Mouse (Mus musculus): ENCODE measurements at regions not wholly inside any gene's neighbourhood (a gene's known extent, or its start where the extent isn't known, plus 50 kb on each side); places are given as distances from the start of the nearest gene placed in this dataset.

DNA sequence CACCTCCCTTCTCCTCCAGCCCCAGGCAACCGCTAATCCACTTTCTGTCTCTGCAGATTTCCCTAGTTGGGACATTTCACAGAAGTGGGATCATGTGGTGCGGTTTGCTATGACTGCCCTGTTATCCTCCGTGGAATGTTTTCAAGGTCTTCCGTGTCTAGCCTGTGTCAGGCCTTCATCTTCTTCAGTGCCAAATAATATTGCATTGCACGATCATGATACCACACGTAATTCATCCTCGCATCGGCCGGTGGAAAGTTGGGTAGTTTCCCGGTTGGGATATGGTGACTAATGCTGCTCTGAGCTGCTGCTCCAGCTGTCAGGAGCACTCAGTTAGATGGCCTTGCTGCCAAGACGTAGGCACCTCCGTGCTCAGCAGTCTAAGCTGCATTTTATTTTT, 55.3 kb upstream of the Otos start:
- no peak for TF ChIP-seq POLR2A (IDR thresholded peaks at IDR 0.05; ENCODE audit: insufficient read depth, low read length)
- TF ChIP-seq EP300 (IDR thresholded peaks at IDR 0.05; ENCODE audit: insufficient read depth, low read depth, low read length): no peak
- no peak for TF ChIP-seq CTCF (IDR thresholded peaks at IDR 0.05; ENCODE audit: low read depth, low read length)
- no peaks in the 10 kb centered on the region for H3K27me3 ChIP-seq (ENCODE audit: control insufficient read depth, insufficient read depth, low read length, poor library complexity, severe bottlenecking)

GRCm38 (mm10) chr1:92703270-92703669, 54.6 kb upstream of the Otos start:
- Histone ChIP-seq H3K9me3 (replicated peaks; ENCODE audit: control insufficient read depth, insufficient read depth, low read length, poor library complexity, severe bottlenecking) (no peaks in the 10 kb centered on the region), H3K36me3 (ENCODE audit: control insufficient read depth, insufficient read depth, low read length, poor library complexity, severe bottlenecking) (no peaks in the 10 kb centered on the region), H3K27me3 (ENCODE audit: control insufficient read depth, insufficient read depth, low read length, poor library complexity, severe bottlenecking) (no peaks in the 10 kb centered on the region), H3K27ac (ENCODE audit: insufficient read depth, low read length) (no peak overlapping the region), H3K9ac (ENCODE audit: low read depth, poor library complexity, severe bottlenecking) (no peak overlapping the region), H3K4me3 (ENCODE audit: low read depth, low read length) (no peak overlapping the region), H3K4me1 (ENCODE audit: control insufficient read depth, insufficient read depth, low read length) (peaks cover 2% of the 10 kb centered on the region)
- no peak for TF ChIP-seq CTCF (IDR thresholded peaks at IDR 0.05; ENCODE audit: low read depth, low read length)
- TF ChIP-seq POLR2A (IDR thresholded peaks at IDR 0.05; ENCODE audit: insufficient read depth, low read length): no peak
- no peak for TF ChIP-seq EP300 (IDR thresholded peaks at IDR 0.05; ENCODE audit: insufficient read depth, low read depth, low read length)

More for the DNA sequence above, 55.3 kb upstream of the Otos start:
- H3K9me3 ChIP-seq (replicated peaks; ENCODE audit: control insufficient read depth, insufficient read depth, low read length, poor library complexity, severe bottlenecking): no peaks in the 10 kb centered on the region
- no peak overlapping the region for H3K27ac ChIP-seq (ENCODE audit: insufficient read depth, low read length)
- H3K9ac ChIP-seq (ENCODE audit: low read depth, poor library complexity, severe bottlenecking): no peak overlapping the region
- H3K4me3 ChIP-seq (ENCODE audit: low read depth, low read length): no peak overlapping the region
- no peaks in the 10 kb centered on the region for H3K36me3 ChIP-seq (ENCODE audit: control insufficient read depth, insufficient read depth, low read length, poor library complexity, severe bottlenecking)
- H3K4me1 ChIP-seq (ENCODE audit: control insufficient read depth, insufficient read depth, low read length): peaks cover 2% of the 10 kb centered on the region

DNA sequence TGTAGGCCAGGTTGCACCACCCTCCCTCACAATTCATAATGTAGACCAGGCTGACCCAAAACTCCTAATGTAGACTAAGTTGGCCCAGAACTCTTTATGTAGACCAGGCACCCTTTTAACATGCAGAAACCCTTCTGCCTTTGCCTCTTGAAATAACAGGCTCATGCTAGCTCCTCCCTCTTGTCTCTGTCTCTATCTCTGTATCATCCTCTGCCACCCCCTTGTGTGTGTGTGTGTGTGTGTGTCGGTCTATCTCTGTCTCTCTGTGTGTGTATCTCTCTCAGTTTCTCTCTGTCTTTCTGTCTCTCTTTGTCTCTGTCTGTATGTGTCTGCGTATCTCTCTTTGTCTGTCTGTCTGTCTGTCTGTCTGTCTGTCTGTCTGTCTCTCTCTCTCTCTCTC, 51.5 kb upstream of the Otos start:
- Histone ChIP-seq H3K27ac (ENCODE audit: insufficient read depth, low read length) (no peak overlapping the region), H3K4me1 (ENCODE audit: control insufficient read depth, insufficient read depth, low read length) (no peaks in the 10 kb centered on the region), H3K27me3 (ENCODE audit: control insufficient read depth, insufficient read depth, low read length, poor library complexity, severe bottlenecking) (no peaks in the 10 kb centered on the region), H3K36me3 (ENCODE audit: control insufficient read depth, insufficient read depth, low read length, poor library complexity, severe bottlenecking) (no peaks in the 10 kb centered on the region), H3K9ac (ENCODE audit: low read depth, poor library complexity, severe bottlenecking) (no peak overlapping the region), H3K4me3 (ENCODE audit: low read depth, low read length) (no peak overlapping the region), H3K9me3 (replicated peaks; ENCODE audit: control insufficient read depth, insufficient read depth, low read length, poor library complexity, severe bottlenecking) (no peaks in the 10 kb centered on the region)
- TF ChIP-seq CTCF (IDR thresholded peaks at IDR 0.05; ENCODE audit: low read depth, low read length): no peak
- TF ChIP-seq POLR2A (IDR thresholded peaks at IDR 0.05; ENCODE audit: insufficient read depth, low read length): no peak
- TF ChIP-seq EP300 (IDR thresholded peaks at IDR 0.05; ENCODE audit: insufficient read depth, low read depth, low read length): no peak

DNA sequence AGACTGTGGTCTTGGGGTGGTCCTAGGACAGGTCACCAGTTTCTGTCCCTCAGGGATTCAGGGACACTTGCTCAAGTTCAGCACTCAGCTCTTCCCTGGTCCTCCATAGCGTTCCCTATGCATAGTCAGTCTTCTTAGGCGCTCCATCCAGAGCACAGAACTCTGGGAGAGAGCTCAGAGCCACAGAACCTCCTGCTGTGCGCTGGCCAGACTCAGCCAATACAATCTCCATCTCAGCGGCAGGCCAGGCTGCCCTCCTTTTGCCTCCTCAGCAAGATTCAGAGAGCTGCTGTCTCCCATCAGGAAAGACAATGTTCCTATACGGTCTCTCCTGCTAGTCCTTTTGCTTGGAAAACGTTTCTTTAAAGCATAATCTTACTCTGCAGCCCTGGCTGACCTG, 51.1 kb upstream of the Otos start:
- TF ChIP-seq POLR2A (IDR thresholded peaks at IDR 0.05; ENCODE audit: insufficient read depth, low read length) (no peak), CTCF (IDR thresholded peaks at IDR 0.05; ENCODE audit: low read depth, low read length) (no peak), EP300 (IDR thresholded peaks at IDR 0.05; ENCODE audit: insufficient read depth, low read depth, low read length) (no peak)
- no peaks in the 10 kb centered on the region for H3K36me3 ChIP-seq (ENCODE audit: control insufficient read depth, insufficient read depth, low read length, poor library complexity, severe bottlenecking)
- no peaks in the 10 kb centered on the region for H3K9me3 ChIP-seq (replicated peaks; ENCODE audit: control insufficient read depth, insufficient read depth, low read length, poor library complexity, severe bottlenecking)
- H3K27ac ChIP-seq (ENCODE audit: insufficient read depth, low read length): no peak overlapping the region
- H3K4me1 ChIP-seq (ENCODE audit: control insufficient read depth, insufficient read depth, low read length): no peaks in the 10 kb centered on the region
- H3K4me3 ChIP-seq (ENCODE audit: low read depth, low read length): no peak overlapping the region
- no peak overlapping the region for H3K9ac ChIP-seq (ENCODE audit: low read depth, poor library complexity, severe bottlenecking)
- H3K27me3 ChIP-seq (ENCODE audit: control insufficient read depth, insufficient read depth, low read length, poor library complexity, severe bottlenecking): no peaks in the 10 kb centered on the region

- H3K9ac ChIP-seq (ENCODE audit: low read depth, poor library complexity, severe bottlenecking): no peak overlapping the region
- no peak overlapping the region for H3K27ac ChIP-seq (ENCODE audit: insufficient read depth, low read length)
- peak overlapping the region; percentile 25 for H3K4me3 ChIP-seq (ENCODE audit: low read depth, low read length)
- TF ChIP-seq CTCF (IDR thresholded peaks at IDR 0.05; ENCODE audit: low read depth, low read length) (no peak), POLR2A (IDR thresholded peaks at IDR 0.05; ENCODE audit: insufficient read depth, low read length) (no peak), EP300 (IDR thresholded peaks at IDR 0.05; ENCODE audit: insufficient read depth, low read depth, low read length) (no peak)
- no peaks in the 10 kb centered on the region for H3K9me3 ChIP-seq (replicated peaks; ENCODE audit: control insufficient read depth, insufficient read depth, low read length, poor library complexity, severe bottlenecking)
- no peaks in the 10 kb centered on the region for H3K4me1 ChIP-seq (ENCODE audit: control insufficient read depth, insufficient read depth, low read length)
- H3K36me3 ChIP-seq (ENCODE audit: control insufficient read depth, insufficient read depth, low read length, poor library complexity, severe bottlenecking): no peaks in the 10 kb centered on the region
- H3K27me3 ChIP-seq (ENCODE audit: control insufficient read depth, insufficient read depth, low read length, poor library complexity, severe bottlenecking): no peaks in the 10 kb centered on the region
Measured at GRCm38 (mm10) chr1:92699048-92699447, 50.4 kb upstream of the Otos start.

GRCm38 (mm10) chr1:92698541-92698940, 49.9 kb upstream of the Otos start:
- H3K4me3 ChIP-seq (ENCODE audit: low read depth, low read length): no peak overlapping the region

More at GRCm38 (mm10) chr1:92698541-92698940, 49.9 kb upstream of the Otos start:
- Histone ChIP-seq H3K4me1 (ENCODE audit: control insufficient read depth, insufficient read depth, low read length) (no peaks in the 10 kb centered on the region), H3K9ac (ENCODE audit: low read depth, poor library complexity, severe bottlenecking) (no peak overlapping the region), H3K27me3 (ENCODE audit: control insufficient read depth, insufficient read depth, low read length, poor library complexity, severe bottlenecking) (no peaks in the 10 kb centered on the region), H3K36me3 (ENCODE audit: control insufficient read depth, insufficient read depth, low read length, poor library complexity, severe bottlenecking) (no peaks in the 10 kb centered on the region), H3K27ac (ENCODE audit: insufficient read depth, low read length) (no peak overlapping the region), H3K9me3 (replicated peaks; ENCODE audit: control insufficient read depth, insufficient read depth, low read length, poor library complexity, severe bottlenecking) (no peaks in the 10 kb centered on the region)
- no peak for TF ChIP-seq CTCF (IDR thresholded peaks at IDR 0.05; ENCODE audit: low read depth, low read length)
- TF ChIP-seq POLR2A (IDR thresholded peaks at IDR 0.05; ENCODE audit: insufficient read depth, low read length): no peak
- no peak for TF ChIP-seq EP300 (IDR thresholded peaks at IDR 0.05; ENCODE audit: insufficient read depth, low read depth, low read length)
